Mouse (Mus musculus) midbrain, embryonic 16.5 days (tissue): ENCODE data around the gene Tspan9. TPM values are rescaled to one million over a fixed set of nuclear protein-coding genes. Genes with fewer than 3 reads are reported as not detected.
A peak's percentile ranks its signal among the peaks of the same experiment; 100 is the strongest.

Source experiments
- ATAC-seq: fragments of 200-750 bp; cut with Nextera tagmentation; 2 replicates; pipeline ENCODE4 v1.8.0; 2017; ENCODE audit warnings: moderate TSS enrichment
- H3K27ac ChIP-seq: fragments of 300-500 bp; sonication (generic); 2 replicates; pipeline ENCODE4 v1.5.1; 2014; ENCODE audit warnings: mild to moderate bottlenecking, low read length, mixed read lengths
- H3K27me3 ChIP-seq: fragments of 300-500 bp; sonication (generic); 2 replicates; pipeline ENCODE4 v1.6.1; 2014; ENCODE audit warnings: low read depth, low read length, mixed read lengths; ENCODE audit not compliant: control insufficient read depth, insufficient read depth
- H3K36me3 ChIP-seq: fragments of 300-500 bp; sonication (generic); 2 replicates; pipeline ENCODE4 v1.6.1; 2014; ENCODE audit warnings: mild to moderate bottlenecking, low read length, moderate library complexity, mixed read lengths; ENCODE audit not compliant: control insufficient read depth, insufficient read depth
- H3K4me1 ChIP-seq: fragments of 300-500 bp; sonication (generic); 2 replicates; pipeline ENCODE4 v1.6.1; 2014; ENCODE audit warnings: mild to moderate bottlenecking, low read length, mixed read lengths; ENCODE audit not compliant: control insufficient read depth, insufficient read depth
- H3K4me2 ChIP-seq: fragments of 300-500 bp; sonication (generic); 2 replicates; pipeline ENCODE4 v1.6.1; 2014; ENCODE audit warnings: mild to moderate bottlenecking, low read length, mixed read lengths
- H3K4me3 ChIP-seq: fragments of 300-500 bp; sonication (generic); 2 replicates; pipeline ENCODE4 v1.5.1; 2014; ENCODE audit warnings: low read depth, mild to moderate bottlenecking, low read length, moderate library complexity, mixed read lengths
- H3K9ac ChIP-seq: fragments of 300-500 bp; sonication (generic); 2 replicates; pipeline ENCODE4 v1.6.1; 2014; ENCODE audit warnings: low read depth, low read length, mixed read lengths
- H3K9me3 ChIP-seq: fragments of 300-500 bp; sonication (generic); replicated peaks from 2 replicates; pipeline ENCODE4 v1.6.1; 2014; ENCODE audit warnings: mild to moderate bottlenecking, low read length, mixed read lengths; ENCODE audit not compliant: control insufficient read depth, poor library complexity, severe bottlenecking
- WGBS: fragments of 180-500 bp; shearing (Covaris S2); extraction: QIAGEN DNeasy Blood & Tissue Kit; methylation state at CpG from one replicate; pipeline ENCODE4 v1.1.7; 2014; 5-methylcytosine and 5-hydroxymethylcytosine counted together
- polyA plus RNA-seq: library from polyadenylated mRNA; unstranded; fragments of >200 nt; fragmentation: Nextera tagmentation; extraction: Ambion mirVana; gene quantifications from 2 replicates; pipeline ENCODE4 v1.2.1, GENCODE M21; 2015

Gene Tspan9
- polyA plus RNA-seq, 1 experiment from 2014 or later, result 46.3 TPM

DNA sequence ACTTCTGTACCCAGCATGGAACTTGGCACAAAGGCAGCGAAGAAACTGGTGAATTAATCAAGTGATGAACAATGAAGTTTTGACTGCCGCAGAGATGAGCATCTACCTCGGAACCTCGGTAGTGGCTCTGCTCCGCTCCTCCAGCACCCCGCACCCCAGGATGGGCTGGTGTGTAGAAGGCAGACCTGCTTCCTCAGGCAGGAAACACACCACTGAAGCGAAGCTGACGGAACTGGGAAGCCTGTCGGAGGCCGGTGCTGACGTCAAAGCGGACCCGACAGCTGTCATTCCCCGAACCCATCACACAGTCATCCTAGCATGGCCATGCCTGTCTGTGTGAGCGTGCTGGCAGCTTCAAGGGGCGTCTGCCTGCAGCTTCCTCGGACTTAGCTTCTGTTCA lies 131.6 kb downstream of the Tspan9 start:
- Histone ChIP-seq H3K4me1 (peaks cover 10% of the 10 kb centered on the region), H3K9ac (no peak overlapping the region), H3K27ac (no peak overlapping the region), H3K27me3 (no peaks in the 10 kb centered on the region), H3K4me3 (no peak overlapping the region), H3K9me3 (no peaks in the 10 kb centered on the region), H3K4me2 (no peak overlapping the region), H3K36me3 (no peaks in the 10 kb centered on the region)
- 68% methylated on average over 17 of the region's 17 CpGs for WGBS
- no peak for ATAC-seq

DNA sequence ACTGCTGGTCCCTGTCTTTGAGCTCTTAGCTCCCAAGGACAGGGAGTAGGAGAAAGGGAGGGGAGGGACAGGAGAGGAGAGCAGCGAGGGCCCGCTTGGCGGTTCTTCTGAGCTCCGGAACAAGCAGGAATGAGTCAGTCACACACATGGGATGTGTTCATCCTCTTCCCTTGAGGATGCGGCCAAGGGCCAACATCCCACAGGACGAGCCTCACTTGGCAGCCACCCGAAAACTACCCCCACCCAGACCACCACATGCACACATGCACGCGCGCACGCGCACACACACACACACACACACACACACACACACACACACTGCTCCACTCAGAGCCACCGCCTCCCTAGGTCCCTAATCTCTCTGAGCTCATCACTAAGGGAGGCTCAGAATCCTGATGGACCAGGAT lies 132.3 kb downstream of the Tspan9 start:
- Histone ChIP-seq H3K4me1 (peaks cover 10% of the 10 kb centered on the region), H3K36me3 (no peaks in the 10 kb centered on the region), H3K27me3 (no peaks in the 10 kb centered on the region), H3K27ac (no peak overlapping the region), H3K4me3 (no peak overlapping the region), H3K9me3 (no peaks in the 10 kb centered on the region), H3K9ac (0 out of 2 replicates have a peak overlapping the region, but pooled peaks have one; percentile 2), H3K4me2 (no peak overlapping the region)
- peak; percentile 36; the same call in 1 of the 2 replicates for ATAC-seq
- 80% methylated on average over 12 of the region's 13 CpGs for WGBS

DNA sequence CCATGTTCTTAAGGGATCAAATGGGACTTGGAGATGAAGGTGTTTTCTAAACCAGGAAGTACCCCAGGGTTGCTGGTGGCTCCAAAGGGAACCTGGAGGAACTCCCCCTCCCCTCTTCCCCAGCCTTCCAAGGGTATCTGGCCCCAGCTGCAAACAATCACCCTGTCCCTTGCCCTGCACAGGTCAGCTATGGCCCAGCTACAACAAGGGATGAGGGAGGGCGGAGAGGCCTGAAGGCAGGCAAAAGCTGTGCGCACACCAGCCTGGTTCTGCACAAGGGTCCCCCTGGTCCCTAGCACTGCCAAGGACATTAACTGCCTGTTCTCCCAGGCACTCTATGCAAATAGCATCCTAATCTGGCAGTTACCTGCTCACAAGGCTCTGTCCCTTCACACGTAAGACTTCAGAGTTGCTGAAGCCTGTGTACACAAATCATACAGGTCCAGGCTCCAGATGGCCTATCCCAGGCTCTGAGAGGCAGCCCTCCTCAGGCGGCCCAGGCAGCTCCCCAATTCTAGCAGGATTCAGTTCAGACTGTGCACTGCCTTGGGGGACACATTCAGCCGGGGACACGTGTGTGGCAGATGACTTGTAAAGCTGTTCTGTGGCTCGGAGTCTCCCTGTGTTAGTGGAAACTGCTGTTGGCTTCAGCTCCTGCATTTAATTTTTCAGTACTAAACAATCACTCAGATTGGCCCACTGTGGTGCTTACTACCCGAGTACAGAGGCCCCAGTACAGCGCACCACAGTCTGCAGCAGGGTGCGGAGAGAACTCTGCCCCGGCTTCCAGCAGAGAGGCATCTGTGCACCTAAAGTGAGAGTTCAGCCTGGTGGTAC lies 133.0 kb downstream of the Tspan9 start:
- no peaks in the 10 kb centered on the region for H3K9me3 ChIP-seq
- no peaks in the 10 kb centered on the region for H3K27me3 ChIP-seq
- H3K9ac ChIP-seq, result no peak overlapping the region
- H3K36me3 ChIP-seq, result no peaks in the 10 kb centered on the region
- H3K27ac ChIP-seq, result peak overlapping the region; percentile 18; the same call in 1 of the 2 replicates
- no peak overlapping the region for H3K4me2 ChIP-seq
- H3K4me1 ChIP-seq, result peaks cover 10% of the 10 kb centered on the region
- 0 out of 2 replicates have a peak, but pooled peaks have one; percentile 13 for ATAC-seq
- 61% methylated on average over 11 of the region's 11 CpGs for WGBS
- H3K4me3 ChIP-seq, result no peak overlapping the region

DNA sequence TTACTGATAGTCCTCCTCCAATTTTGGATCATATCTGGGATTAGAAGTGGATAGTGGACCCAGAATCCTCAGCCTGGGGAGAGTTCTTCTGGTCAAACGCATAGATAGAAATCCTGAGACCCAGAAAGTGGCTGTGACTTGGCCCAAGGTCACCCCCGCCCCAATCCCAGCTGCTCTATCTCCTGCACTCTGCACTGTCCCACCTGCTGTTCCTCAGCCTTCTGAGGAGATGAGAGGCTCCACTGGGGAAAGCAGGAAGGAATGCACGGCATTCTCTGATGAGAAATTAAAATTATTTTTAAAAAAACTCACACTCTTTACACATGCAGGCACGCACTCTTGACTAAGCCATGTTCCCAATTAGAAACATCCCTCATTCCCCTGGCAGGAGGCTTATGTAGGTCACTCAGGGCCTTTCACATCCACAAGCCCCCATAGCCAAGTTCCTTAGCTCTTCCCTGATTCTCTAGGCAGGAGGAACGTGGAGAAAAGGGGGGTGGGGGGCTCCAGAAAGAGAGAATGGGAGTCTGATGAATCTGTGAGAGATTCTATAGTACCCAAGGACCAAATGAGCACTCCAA lies 135.3 kb downstream of the Tspan9 start:
- ATAC-seq, result no peak
- no peak overlapping the region for H3K4me3 ChIP-seq
- no peak overlapping the region for H3K4me2 ChIP-seq
- H3K27me3 ChIP-seq, result no peaks in the 10 kb centered on the region
- H3K9ac ChIP-seq, result no peak overlapping the region
- 74% methylated on average over 5 of the region's 5 CpGs for WGBS
- H3K36me3 ChIP-seq, result no peaks in the 10 kb centered on the region
- peaks cover 10% of the 10 kb centered on the region for H3K4me1 ChIP-seq
- H3K9me3 ChIP-seq, result no peaks in the 10 kb centered on the region
- H3K27ac ChIP-seq, result no peak overlapping the region

DNA sequence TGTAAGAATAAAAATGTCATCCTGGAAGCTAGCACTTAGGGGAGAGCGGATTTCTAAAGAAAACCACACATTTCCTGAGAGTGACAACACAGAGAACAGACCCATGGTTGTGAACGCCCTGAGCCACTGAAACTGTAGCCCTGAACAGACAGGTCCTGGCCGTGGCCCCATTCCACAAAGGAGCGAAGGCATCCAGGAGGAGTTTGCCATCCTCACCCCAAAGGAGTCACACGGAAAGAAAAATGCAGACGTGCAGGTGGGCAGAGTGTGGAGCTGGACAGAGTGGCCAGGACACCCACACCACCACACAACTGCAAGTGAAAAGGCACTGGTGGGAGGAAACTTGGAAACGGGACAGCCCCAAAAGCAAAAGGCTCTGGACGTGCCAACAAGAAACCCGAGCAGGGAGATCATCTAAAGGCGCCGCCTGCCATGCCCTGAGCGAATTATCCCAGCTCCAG lies 136.1 kb downstream of the Tspan9 start:
- no peaks in the 10 kb centered on the region for H3K36me3 ChIP-seq
- no peaks in the 10 kb centered on the region for H3K9me3 ChIP-seq
- WGBS, result 85% methylated on average over 12 of the region's 12 CpGs
- no peak for ATAC-seq
- peaks cover 10% of the 10 kb centered on the region; the same call in 1 of the 2 replicates for H3K4me1 ChIP-seq
- no peak overlapping the region for H3K4me3 ChIP-seq
- no peaks in the 10 kb centered on the region for H3K27me3 ChIP-seq
- no peak overlapping the region for H3K27ac ChIP-seq
- no peak overlapping the region for H3K9ac ChIP-seq
- H3K4me2 ChIP-seq, result no peak overlapping the region

DNA sequence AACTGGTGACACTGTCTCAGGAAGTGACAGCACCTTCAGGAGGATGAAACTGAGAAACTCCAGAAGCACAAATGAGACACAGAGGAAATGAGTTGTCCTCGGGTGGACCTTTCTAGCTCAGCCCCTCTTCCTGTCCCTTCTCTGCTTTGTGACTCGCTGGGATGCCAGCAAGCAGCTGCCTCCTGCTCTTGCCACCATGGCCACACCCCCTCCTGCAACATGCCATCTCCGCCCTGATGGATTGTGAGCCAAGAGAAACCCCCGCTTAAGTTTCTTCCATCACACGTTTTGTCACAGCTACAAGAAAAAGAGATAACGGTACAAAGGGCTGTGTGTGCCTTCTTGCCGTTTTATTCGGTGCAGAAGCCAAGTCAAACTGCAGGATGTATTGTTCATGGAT lies 137.2 kb downstream of the Tspan9 start:
- WGBS, result 50% methylated on average over 8 of the region's 8 CpGs
- H3K4me1 ChIP-seq, result peaks cover 10% of the 10 kb centered on the region; the same call in 1 of the 2 replicates
- no peaks in the 10 kb centered on the region for H3K27me3 ChIP-seq
- H3K9ac ChIP-seq, result no peak overlapping the region
- no peak overlapping the region for H3K27ac ChIP-seq
- no peaks in the 10 kb centered on the region for H3K9me3 ChIP-seq
- H3K36me3 ChIP-seq, result no peaks in the 10 kb centered on the region
- H3K4me3 ChIP-seq, result no peak overlapping the region
- no peak overlapping the region for H3K4me2 ChIP-seq
- no peak for ATAC-seq

DNA sequence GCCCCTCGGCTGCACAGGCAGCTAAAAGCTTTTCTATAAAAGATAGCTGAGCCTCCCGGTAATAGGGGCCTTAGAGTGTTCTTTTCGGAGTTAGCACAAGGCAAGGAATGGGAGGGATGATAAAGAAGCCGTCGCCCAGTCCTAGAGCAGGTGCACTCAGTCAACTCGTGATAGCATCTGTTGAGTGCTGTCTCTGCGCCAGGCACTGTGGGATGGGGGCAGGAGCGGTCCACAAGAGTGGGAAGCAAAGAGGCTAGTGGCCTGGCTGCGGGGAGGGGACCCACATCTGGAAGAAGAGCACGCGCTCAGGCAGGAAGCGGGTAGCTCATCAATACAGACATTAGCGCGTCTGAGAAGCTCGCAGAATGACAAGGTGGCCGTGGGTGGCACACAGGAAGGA lies 138.8 kb downstream of the Tspan9 start:
- no peak; the same call in 1 of the 2 replicates for ATAC-seq

DNA sequence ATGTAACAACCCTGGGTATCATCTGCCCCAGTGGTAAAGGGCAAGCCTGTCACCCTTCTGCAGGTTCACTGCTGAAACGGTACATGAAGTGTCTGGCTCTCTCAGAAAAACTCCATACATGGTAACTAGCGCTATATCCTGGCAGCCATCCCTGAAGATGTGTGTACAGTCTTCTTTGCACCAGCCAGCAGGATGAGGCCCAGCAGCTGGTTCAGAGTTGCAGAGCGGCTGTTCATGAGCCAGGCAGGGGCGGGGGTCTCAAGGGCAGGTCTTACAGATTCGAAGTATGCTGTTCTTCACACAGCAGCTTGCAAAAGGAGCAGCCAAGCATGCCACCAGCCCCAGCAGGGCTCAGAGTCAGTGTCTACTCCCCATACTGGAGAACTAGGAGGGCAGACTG lies 139.9 kb downstream of the Tspan9 start:
- Histone ChIP-seq H3K36me3 (no peaks in the 10 kb centered on the region), H3K4me2 (no peak overlapping the region), H3K27me3 (no peaks in the 10 kb centered on the region), H3K4me3 (no peak overlapping the region), H3K9ac (no peak overlapping the region), H3K27ac (no peak overlapping the region), H3K4me1 (no peaks in the 10 kb centered on the region), H3K9me3 (no peaks in the 10 kb centered on the region)
- ATAC-seq, result no peak
- 53% methylated on average over 5 of the region's 5 CpGs for WGBS

More for the DNA sequence above, 138.8 kb downstream of the Tspan9 start:
- Histone ChIP-seq H3K36me3 (no peaks in the 10 kb centered on the region), H3K27ac (no peak overlapping the region), H3K4me1 (no peaks in the 10 kb centered on the region), H3K27me3 (no peaks in the 10 kb centered on the region), H3K9ac (no peak overlapping the region), H3K9me3 (no peaks in the 10 kb centered on the region), H3K4me2 (no peak overlapping the region), H3K4me3 (no peak overlapping the region)
- WGBS, result 76% methylated on average over 16 of the region's 16 CpGs

DNA sequence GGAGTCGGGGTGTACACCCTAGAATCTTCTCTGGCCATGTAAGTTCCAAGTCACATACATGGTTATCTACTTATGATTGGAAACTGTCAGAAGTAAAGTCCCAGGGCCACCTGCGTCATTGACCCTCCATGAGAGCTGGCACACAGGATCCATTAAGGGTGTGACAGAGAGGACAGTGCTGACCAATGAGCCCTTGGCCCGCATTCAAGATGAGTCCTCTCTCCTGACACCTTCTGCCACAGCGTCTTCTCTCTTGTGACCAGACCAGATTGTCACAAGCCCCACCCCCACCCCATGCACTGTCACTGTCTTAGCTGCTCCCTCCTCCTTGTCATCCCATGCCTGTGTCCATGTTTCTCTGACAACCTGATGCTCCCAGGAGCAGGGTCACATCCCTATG lies 140.7 kb downstream of the Tspan9 start:
- no peak overlapping the region for H3K4me3 ChIP-seq
- H3K27me3 ChIP-seq, result no peaks in the 10 kb centered on the region
- H3K4me1 ChIP-seq, result no peaks in the 10 kb centered on the region
- no peak overlapping the region for H3K4me2 ChIP-seq
- no peaks in the 10 kb centered on the region for H3K36me3 ChIP-seq
- ATAC-seq, result no peak
- 89% methylated on average over 4 of the region's 4 CpGs for WGBS
- no peak overlapping the region for H3K27ac ChIP-seq
- H3K9ac ChIP-seq, result no peak overlapping the region
- H3K9me3 ChIP-seq, result no peaks in the 10 kb centered on the region
